Mouse (Mus musculus) MEL-GATA-1-ER (cell line): Measurements from ENCODE around the gene Apba3.

Experiments used
- DNase-seq: peaks from one replicate; pipeline ENCODE4 v3.0.0-alpha.2; 2012; ENCODE audit warnings: low read depth; ENCODE audit errors: extremely low read depth

Gene Apba3

GRCm38 (mm10) chr10:81306173-81306668 lies 39.5 kb downstream of the Apba3 start:
- DNase-seq, result no peak

- DNase-seq, result no peak
Observed at GRCm38 (mm10) chr10:81306837-81307682, 40.3 kb downstream of the Apba3 start.

GRCm38 (mm10) chr10:81309571-81309970 lies 42.8 kb downstream of the Apba3 start:
- DNase-seq, result no peak

GRCm38 (mm10) chr10:81313581-81313980 lies 46.8 kb downstream of the Apba3 start:
- DNase-seq, result no peak

GRCm38 (mm10) chr10:81314201-81314600 lies 47.4 kb downstream of the Apba3 start:
- DNase-seq, result no peak

GRCm38 (mm10) chr10:81315587-81315986 lies 48.8 kb downstream of the Apba3 start:
- no peak for DNase-seq

- no peak for DNase-seq
Observed at GRCm38 (mm10) chr10:81316338-81317060, 49.7 kb downstream of the Apba3 start.

GRCm38 (mm10) chr10:81317273-81317672 lies 50.5 kb downstream of the Apba3 start:
- DNase-seq, result no peak

- DNase-seq, result no peak
Observed at GRCm38 (mm10) chr10:81318589-81319329, 52.0 kb downstream of the Apba3 start.

- peak; percentile 6 for DNase-seq
Observed at GRCm38 (mm10) chr10:81319330-81319699, 52.6 kb downstream of the Apba3 start.

GRCm38 (mm10) chr10:81319741-81320549 lies 53.2 kb downstream of the Apba3 start:
- DNase-seq, result no peak

GRCm38 (mm10) chr10:81320550-81321347 lies 54.0 kb downstream of the Apba3 start, which contains the start of gene Cactin:
TSS of gene Cactin (plus strand) at chr10:81321103.
- peak; percentile 99 for DNase-seq

GRCm38 (mm10) chr10:81321436-81321835 lies 54.7 kb downstream of the Apba3 start:
- no peak for DNase-seq

- no peak for DNase-seq
Observed at GRCm38 (mm10) chr10:81322444-81322843, 55.7 kb downstream of the Apba3 start.
